Mouse (Mus musculus): ENCODE data around the gene Ccdc15. TPM values are rescaled to one million over a fixed set of nuclear protein-coding genes. Genes with fewer than 3 reads are reported as not detected.
"Not testable (repeated sequence)": the region's sequence is repeated elsewhere in the genome, so short reads cannot be mapped to it uniquely, and the experiment has no call there.

Gene Ccdc15
- total RNA-seq, 1 experiment from 2014 or later, result 18.2 TPM

DNA sequence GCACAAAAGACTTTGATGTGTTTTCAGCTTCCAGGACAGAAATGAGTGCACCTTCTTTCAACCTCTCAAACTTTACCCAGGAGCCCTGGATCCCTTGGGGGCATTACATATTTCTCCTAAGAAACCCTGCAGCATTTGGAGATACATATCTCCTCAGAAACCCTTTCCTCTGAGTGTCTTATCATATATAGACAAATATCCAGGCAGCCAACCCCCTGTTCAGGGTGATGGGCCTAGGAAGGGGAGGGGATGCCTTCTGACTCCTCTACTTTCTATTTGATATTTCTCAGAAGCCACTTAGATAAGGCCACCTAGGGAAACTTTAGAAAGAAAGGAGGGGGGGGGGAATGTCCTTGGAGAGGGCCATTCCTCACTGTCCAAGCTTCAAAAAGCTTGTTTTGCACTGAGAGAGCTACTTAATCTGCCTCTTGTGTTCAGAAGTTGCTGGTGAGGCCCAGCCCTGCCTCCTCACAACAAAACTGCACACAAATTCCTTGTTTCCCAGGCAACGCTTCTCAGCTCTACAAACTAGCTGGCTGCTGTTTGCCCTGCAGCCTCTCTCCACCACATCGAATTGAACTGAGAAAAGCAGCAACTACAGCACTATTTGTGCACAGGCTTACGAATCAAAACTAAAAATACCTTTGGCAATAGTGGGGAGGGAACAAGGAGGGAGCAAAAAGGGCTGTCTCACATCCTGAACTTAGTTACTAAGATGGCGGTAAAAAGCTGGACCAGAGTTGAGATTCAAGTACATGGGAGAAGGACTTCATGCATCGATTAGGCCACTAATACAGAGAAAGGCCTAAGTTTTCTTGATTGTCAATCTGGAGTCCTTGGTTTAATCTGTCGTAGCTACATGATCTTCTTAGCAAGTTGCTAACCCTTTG, 11.3 kb upstream of the Ccdc15 start:
- no peak for ATAC-seq (replicated peaks in 1 of 2; ENCODE audit: insufficient read depth in 1 of 2, low FRiP score in 2 of 2, low TSS enrichment in 1 of 2, low read depth in 1 of 2, poor library complexity in 2 of 2, severe bottlenecking in 2 of 2)

DNA sequence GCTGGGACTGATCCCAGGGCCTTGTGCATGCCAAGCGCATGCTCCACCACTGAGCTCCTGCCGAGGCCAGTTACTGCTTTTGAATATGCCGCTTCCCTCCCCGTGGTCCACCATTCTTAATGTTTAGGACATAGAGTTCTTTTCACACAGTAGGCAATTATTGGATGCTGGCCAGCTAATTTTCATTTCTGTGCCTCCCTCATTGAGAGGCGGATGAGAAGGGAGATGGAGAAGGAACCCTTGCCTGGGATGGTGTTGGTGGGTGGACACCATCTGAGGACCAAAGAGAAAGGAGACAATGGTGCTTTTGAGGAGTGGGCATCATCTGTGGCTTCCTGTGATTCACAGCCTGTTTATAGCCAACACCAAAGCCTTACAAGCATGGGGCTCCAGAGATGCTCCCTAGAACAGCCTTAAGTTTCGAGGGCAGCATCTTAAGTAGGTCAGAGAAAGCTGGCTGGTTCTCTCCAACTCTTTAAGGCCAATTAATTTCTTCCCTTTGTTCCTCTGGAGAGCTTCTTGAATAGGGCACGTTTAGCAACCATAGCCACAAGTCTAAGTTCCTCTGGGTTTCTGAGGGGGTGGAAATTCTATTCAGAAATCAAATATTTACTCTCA, 10.6 kb upstream of the Ccdc15 start:
- ATAC-seq (replicated peaks in 1 of 2; ENCODE audit: insufficient read depth in 1 of 2, low FRiP score in 2 of 2, low TSS enrichment in 1 of 2, low read depth in 1 of 2, poor library complexity in 2 of 2, severe bottlenecking in 2 of 2), result no peak

DNA sequence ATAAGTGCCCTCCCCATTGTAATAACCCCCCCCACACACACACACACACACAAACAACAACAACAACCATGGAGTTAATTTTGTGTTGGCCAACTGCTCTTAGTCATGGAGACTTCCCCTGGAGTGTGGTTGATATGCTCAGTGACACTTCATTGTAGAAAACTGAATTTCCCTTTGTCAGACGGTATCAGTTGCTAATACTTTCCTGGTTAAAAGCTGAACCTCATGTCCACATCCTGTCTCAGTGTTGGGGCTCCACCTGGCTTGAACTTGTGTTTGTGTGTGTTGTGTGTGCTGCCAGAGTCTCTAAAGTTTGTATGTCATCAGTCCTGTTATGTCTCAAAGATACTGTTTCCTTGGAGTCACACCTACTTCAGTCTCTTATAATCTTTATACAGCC, 6.3 kb upstream of the Ccdc15 start:
- ATAC-seq (replicated peaks in 1 of 2; ENCODE audit: insufficient read depth in 1 of 2, low FRiP score in 2 of 2, low TSS enrichment in 1 of 2, low read depth in 1 of 2, poor library complexity in 2 of 2, severe bottlenecking in 2 of 2), result no peak

DNA sequence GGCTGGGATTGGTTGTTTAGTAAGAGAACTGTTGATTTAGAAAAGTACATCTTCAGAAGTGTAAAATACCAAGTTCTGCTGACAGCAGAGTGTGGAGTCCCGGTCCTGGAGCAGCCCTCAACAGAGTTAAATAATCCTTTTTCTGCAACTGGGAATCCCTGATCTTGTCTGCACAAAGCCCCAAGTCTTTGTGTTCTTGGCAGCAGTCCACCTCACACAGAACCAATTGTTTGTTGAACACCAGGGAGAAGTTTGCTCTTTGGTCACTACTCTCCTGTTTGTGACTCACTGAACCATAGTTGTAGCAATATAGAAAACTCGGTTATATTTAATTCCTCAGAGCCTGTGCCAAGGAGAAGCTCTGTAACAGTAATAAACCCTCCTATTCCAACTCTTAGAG, 3.0 kb upstream of the Ccdc15 start:
- ATAC-seq (replicated peaks in 1 of 2; ENCODE audit: insufficient read depth in 1 of 2, low FRiP score in 2 of 2, low TSS enrichment in 1 of 2, low read depth in 1 of 2, poor library complexity in 2 of 2, severe bottlenecking in 2 of 2), result no peak

DNA sequence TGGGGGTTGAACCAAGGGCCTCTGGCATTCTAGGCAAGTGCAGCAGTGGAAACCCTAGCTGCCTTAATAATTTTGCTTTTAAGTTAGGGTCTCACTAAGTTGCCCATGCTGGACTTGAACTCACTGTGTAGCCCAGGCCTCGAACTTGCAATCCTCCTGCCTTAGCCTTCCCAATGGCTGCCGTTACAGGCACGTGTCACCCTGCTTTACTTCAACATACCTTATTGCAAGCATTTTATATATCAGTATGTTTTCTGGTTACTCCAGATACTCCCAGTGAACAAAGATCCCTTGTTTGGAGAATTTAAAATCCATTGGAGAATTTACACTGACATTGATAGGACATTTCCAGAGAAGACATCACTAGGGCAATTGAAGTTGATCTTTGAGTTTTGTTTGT, 818 bp upstream of the Ccdc15 start:
- no peak for ATAC-seq (replicated peaks in 1 of 2; ENCODE audit: insufficient read depth in 1 of 2, low FRiP score in 2 of 2, low TSS enrichment in 1 of 2, low read depth in 1 of 2, poor library complexity in 2 of 2, severe bottlenecking in 2 of 2)

DNA sequence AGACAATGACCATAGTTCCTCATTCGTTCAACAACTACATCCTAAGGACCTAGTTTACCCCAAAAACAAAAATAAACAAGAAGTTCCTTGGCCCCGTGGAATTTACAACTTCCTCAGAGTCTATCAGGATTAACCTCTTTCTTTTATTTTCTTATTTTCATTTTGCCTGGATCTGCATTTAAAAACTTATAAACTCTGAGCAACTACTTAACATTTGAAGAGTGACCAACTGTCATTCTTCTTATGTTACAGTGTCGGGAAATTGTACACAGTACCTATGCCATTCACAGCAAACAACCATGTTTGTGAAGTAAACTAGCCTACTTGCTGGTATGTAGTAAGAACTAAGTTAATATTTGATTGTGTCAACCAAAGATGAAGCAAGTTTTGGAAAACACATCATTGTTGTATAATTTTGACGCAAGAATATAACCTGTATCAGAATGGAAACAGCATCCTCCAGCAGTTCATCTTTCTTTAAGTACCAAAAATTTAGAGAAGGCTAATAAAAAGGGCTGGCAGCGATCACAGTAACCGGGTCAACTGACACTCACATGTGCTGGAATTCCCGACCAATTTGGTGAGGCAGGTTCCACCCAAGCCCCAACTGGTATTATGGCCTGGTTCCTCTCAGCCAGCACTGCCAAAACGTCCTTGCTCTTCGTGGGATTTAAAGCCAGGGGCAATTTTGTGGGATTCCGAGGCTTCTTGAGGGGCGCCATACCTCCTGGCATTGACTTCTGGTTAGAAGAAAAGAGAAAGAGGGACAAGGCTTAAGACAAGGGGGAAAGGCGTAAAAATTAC, 846 bp downstream of the Ccdc15 start:
- peak; percentile 2 to 37; a peak in 1 of 4 replicates for ATAC-seq (replicated peaks in 1 of 2; ENCODE audit: insufficient read depth in 1 of 2, low FRiP score in 2 of 2, low TSS enrichment in 1 of 2, low read depth in 1 of 2, poor library complexity in 2 of 2, severe bottlenecking in 2 of 2)

DNA sequence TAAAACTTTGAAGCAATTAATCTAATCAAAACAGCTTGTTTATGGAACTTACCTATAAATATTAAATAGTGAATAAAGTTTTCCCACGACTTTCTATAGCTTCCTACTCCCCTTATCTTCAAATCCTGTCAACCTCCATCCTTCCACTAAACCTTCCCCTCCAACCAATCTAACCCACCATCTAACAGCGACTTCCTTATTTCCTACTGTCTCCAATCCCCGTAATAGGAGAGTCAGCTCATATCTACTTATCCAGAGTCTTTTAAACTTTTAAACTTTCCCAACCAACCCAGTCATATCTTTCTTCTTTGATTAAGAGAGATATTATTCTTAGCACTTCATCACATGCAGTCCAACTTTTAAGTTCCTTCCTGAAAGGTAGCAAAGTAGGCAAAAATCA, 2.8 kb downstream of the Ccdc15 start:
- no peak for ATAC-seq (replicated peaks in 1 of 2; ENCODE audit: insufficient read depth in 1 of 2, low FRiP score in 2 of 2, low TSS enrichment in 1 of 2, low read depth in 1 of 2, poor library complexity in 2 of 2, severe bottlenecking in 2 of 2)

DNA sequence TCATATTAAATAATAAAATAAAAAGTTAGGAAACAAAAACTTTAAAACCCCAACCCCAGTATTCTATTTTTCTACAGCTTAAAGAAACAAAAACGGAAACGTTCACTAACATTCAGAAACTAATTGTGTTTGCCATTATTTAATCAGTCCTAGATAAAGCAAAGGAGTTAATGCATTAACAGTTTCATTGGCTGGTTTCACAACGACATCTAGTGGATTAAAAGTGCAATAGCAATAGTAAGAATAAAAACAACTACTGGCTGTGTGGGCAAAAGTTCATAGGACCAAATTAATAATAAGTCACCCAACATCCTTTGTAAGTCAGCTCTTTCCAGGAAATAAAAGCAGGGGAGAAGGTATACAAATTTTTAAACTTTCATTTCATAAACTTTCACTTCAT, 18.8 kb downstream of the Ccdc15 start:
- peak in 1 of 2 experiments; percentile 46; a peak in 1 of 4 replicates for ATAC-seq (replicated peaks in 1 of 2; ENCODE audit: insufficient read depth in 1 of 2, low FRiP score in 2 of 2, low TSS enrichment in 1 of 2, low read depth in 1 of 2, poor library complexity in 2 of 2, severe bottlenecking in 2 of 2)

DNA sequence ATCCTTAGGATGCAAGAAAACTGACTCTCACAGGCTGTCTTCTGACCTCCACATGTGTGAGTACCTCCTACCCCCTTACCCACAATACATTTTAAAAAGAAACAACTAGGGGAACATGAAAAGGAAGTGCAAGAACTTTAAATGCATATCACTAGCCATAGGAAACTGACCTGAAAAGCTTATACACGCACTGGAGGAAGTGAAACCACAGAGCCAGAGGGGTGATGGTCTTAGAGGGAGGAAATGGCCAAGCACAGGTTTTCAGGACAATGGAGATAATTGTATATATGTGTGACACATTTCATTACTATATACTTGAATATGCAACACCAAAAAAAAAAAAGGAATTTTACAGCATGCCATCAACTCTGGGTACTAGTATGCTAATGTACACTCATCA, 46.5 kb downstream of the Ccdc15 start:
- no peak for ATAC-seq (replicated peaks in 1 of 2; ENCODE audit: insufficient read depth in 1 of 2, low FRiP score in 2 of 2, low TSS enrichment in 1 of 2, low read depth in 1 of 2, poor library complexity in 2 of 2, severe bottlenecking in 2 of 2)

DNA sequence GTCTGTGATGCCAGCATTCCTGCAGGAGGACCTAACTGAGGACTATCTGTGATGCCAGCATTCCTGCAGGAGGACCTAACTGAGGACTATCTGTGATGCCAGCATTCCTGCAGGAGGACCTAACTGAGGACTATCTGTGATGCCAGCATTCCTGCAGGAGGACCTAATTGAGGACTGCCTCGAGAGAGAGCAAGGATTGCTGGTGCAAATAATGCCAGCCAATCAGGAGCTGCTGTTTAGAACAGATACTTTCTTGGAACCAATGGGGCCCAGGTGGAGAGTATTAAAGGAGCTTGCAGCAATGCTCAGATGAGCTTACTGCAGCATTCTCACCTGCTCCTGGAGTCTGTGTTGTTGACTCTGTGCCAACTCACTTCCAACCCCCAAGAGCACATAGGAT, 47.7 kb downstream of the Ccdc15 start:
- ATAC-seq (replicated peaks in 1 of 2; ENCODE audit: insufficient read depth in 1 of 2, low FRiP score in 2 of 2, low TSS enrichment in 1 of 2, low read depth in 1 of 2, poor library complexity in 2 of 2, severe bottlenecking in 2 of 2), result not testable (repeated sequence)

DNA sequence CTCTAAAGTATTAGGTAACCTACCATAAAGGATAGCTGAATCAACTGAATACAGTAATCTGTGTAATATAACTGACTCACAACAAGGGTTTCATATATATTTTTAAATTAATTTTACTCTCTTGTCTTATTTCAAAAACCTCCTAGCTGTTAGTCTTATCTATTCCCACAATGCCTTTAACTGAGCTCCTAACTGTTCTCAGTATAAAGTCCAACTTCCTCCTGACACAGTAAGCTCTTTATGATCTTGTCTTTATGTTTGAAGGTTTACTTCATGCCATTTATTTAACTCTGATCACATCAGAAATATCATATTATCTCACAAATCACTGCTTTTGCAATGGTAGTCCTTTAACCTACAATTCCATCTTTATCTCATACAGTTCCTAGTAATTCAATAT, 52.6 kb downstream of the Ccdc15 start:
- no peak for ATAC-seq (replicated peaks in 1 of 2; ENCODE audit: insufficient read depth in 1 of 2, low FRiP score in 2 of 2, low TSS enrichment in 1 of 2, low read depth in 1 of 2, poor library complexity in 2 of 2, severe bottlenecking in 2 of 2)

DNA sequence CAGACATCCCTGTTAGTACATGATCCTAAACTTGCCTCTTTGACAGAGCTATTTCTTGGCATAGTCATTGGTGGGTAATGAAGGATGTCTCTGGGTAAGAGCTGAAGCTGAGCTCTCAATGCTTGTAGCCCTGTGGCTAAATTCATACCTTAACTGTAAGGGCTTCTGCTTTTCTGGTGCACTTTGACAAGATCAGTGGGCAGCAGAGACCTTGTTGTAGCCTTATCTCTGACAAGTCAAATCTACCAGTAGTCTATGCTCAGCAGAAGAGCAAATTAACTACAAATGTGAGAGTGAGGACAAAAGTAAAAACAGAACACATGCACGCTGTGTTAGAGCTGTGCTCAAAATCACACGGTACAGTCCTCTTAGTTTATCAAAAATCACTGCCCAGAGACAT, 81.6 kb downstream of the Ccdc15 start:
- ATAC-seq (replicated peaks in 1 of 2; ENCODE audit: insufficient read depth in 1 of 2, low FRiP score in 2 of 2, low TSS enrichment in 1 of 2, low read depth in 1 of 2, poor library complexity in 2 of 2, severe bottlenecking in 2 of 2), result no peak

DNA sequence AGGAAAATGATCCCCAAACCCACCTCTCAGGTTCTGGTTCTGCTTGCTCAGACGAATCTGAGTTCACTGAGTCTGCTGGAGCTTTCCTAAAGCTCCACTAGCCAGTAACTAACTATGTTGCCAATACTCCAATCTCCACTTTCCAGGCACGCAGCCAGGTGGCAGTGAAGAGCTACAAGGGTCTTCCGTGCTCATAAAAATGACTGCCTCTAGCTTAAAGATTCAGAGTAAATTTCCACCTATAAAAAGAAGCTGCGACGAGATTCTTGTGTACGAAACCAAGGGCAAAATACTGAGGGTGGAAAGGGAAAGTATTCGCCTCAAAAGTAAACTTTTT, 92.4 kb downstream of the Ccdc15 start:
- ATAC-seq (replicated peaks in 1 of 2; ENCODE audit: insufficient read depth in 1 of 2, low FRiP score in 2 of 2, low TSS enrichment in 1 of 2, low read depth in 1 of 2, poor library complexity in 2 of 2, severe bottlenecking in 2 of 2), result peak; percentile 82 to 86

DNA sequence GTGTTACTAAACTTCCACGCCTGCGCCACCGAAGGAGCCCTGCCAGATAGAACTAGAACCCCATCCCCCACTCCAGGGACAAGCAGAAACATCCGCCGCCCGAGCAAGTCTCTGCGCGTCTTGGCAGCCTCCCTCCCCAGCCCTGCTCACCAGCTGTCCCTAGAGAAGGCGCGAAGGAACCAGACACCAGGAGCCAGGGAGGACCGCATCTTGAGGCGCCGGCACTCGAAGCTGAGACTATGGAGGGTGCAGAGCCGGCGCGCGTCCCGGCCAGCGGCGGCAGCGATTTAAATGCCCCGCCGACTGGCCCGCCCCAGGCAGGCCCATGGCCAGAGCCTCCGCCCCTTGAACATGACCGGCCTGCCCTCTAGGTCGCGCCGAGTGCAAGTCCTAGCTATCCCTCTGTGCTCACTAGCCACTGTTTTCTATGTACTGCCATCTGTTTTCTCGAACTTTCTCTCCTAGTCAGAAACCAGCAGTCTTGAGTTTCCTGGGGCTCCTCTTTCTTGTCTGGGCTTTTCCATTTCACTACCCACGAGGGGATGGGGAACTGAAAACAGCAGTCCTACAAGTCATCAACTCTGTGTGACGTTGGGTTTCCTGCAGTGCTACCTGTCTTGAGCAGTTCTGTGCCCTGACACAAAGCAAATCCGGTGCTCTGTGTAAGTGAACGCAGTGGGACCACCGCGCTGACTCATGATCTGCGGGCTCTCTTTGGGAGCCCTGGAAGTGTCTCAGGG, 92.9 kb downstream of the Ccdc15 start, which contains the start of gene Slc37a2:
Gene Slc37a2, minus strand, starts transcription at position 590 of the 740 bp plus-strand sequence.
- ATAC-seq (replicated peaks in 1 of 2; ENCODE audit: insufficient read depth in 1 of 2, low FRiP score in 2 of 2, low TSS enrichment in 1 of 2, low read depth in 1 of 2, poor library complexity in 2 of 2, severe bottlenecking in 2 of 2), result peak; percentile 76 to 85

DNA sequence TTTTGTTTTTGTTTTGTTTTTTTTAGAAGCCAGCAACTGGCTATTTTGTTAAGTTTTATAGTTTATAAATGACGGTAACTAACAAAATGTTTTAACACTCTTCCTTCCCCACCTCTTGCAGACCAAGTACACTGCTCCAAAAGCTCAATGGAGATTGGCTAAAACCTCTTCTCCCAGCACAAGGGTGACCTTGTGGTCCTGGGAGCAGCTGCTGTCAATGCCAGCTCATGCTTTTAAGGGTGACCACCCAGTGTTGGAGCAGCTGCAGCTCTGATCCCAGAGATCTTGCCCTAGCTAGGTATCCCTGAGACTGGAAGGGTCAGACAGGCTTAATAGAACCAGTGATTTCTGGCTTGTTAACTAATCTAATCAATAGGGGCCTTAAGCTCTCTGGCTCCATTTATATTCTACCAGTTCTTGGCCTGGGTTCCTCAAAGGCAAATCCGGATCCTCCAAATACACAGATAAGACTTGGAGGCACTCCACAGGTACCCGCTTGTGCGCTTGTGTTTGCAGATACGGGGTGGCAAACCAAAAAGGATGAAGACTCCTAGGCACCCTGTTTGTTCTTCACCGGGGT, 93.6 kb downstream of the Ccdc15 start:
- ATAC-seq (replicated peaks in 1 of 2; ENCODE audit: insufficient read depth in 1 of 2, low FRiP score in 2 of 2, low TSS enrichment in 1 of 2, low read depth in 1 of 2, poor library complexity in 2 of 2, severe bottlenecking in 2 of 2), result no peak

DNA sequence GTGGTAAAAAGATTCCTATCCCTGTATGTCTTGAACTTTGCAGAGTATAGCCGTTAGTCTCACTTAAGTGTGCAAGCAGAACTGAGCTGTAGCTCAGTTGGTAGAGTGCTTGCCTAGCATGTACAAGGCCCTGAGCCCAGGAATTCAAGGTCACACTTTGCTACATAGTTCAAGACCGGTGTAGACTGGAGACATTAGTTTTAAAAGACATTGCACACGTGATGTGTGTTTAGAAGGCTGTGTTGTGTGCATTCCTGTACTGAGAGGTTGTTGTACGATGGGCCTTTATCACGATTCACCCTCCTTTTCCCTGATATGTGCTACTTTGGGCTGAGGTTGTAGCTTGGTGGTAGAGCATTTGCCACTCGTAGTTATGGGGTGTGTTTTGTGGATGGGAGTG, 97.6 kb downstream of the Ccdc15 start:
- no peak for ATAC-seq (replicated peaks in 1 of 2; ENCODE audit: insufficient read depth in 1 of 2, low FRiP score in 2 of 2, low TSS enrichment in 1 of 2, low read depth in 1 of 2, poor library complexity in 2 of 2, severe bottlenecking in 2 of 2)

DNA sequence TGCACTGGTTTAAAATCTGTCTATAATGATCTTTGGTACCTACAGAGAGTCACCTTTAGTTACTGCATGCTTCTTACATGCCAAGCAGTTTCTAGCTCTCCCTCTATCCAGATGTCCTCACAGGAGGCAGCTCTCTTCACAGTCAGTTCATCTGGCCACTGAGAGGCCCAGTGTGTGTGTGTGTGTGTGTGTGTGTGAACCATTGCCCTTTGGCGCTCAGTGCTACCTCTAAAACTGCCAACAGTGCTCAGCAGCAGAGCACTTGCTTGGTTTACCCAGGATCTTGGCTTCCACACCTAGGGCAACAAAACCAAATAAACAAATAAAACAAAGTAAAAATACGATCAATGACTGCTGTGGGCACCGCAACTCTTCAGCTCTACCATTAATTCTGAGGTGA, 98.3 kb downstream of the Ccdc15 start:
- no peak for ATAC-seq (replicated peaks in 1 of 2; ENCODE audit: insufficient read depth in 1 of 2, low FRiP score in 2 of 2, low TSS enrichment in 1 of 2, low read depth in 1 of 2, poor library complexity in 2 of 2, severe bottlenecking in 2 of 2)

Measured in hematopoietic stem cell, adult 5-6 weeks (primary cell).